Mouse (Mus musculus) small intestine, adult 2 months (tissue): ENCODE data around the gene Cd69.

ENCODE experiments used
- CTCF ChIP-seq: fragments of 200-500 bp; IDR thresholded peaks from 2 replicates; pipeline ENCODE4 v1.5.1; 2012; ENCODE audit warnings: low read depth, mild to moderate bottlenecking, control low read depth, inconsistent platforms, low read length, moderate library complexity, mixed read lengths; ENCODE audit not compliant: insufficient replicate concordance, insufficient read length; ENCODE audit errors: extremely low read depth
- POLR2A ChIP-seq: fragments of 200-500 bp; IDR thresholded peaks from 2 replicates; pipeline ENCODE4 v1.6.1; 2012; ENCODE audit warnings: low read depth, mild to moderate bottlenecking, control low read depth, inconsistent platforms, low read length, moderate library complexity

- TF ChIP-seq POLR2A (no peak), CTCF (no peak)
Observed at GRCm38 (mm10) chr6:129273662-129274061, 1.6 kb downstream of the Cd69 start.
